Mouse (Mus musculus) adrenal gland, postnatal 36 days (tissue): Measurements from ENCODE around the gene Fam163b. TPM values are rescaled to one million over a fixed set of nuclear protein-coding genes. Genes with fewer than 3 reads are reported as not detected.

Experiments used
- DNase-seq, 2 experiments: peaks; one replicate each; pipeline ENCODE4 v3.0.0; 2021; ENCODE audit warnings: mixed read lengths in 1 of 2
- total RNA-seq, 2 experiments: library from RNA; stranded (reverse); gene quantifications; 2 replicates each; pipeline ENCODE4 v1.2.3; 2021

The Fam163b gene
- total RNA-seq, 2 experiments from 2014 or later = 1.1 to 1.7 TPM

GRCm38 (mm10) chr2:27087581-27087980 lies 54.7 kb downstream of the Fam163b start:
- no peak for DNase-seq

GRCm38 (mm10) chr2:27086483-27087010 lies 55.7 kb downstream of the Fam163b start:
- DNase-seq = no peak

GRCm38 (mm10) chr2:27085801-27086200 lies 56.5 kb downstream of the Fam163b start:
- DNase-seq = no peak

GRCm38 (mm10) chr2:27084963-27085362 lies 57.3 kb downstream of the Fam163b start:
- no peak for DNase-seq

- peak; percentile 60 to 68 for DNase-seq
Observed at GRCm38 (mm10) chr2:27083761-27084475, 58.4 kb downstream of the Fam163b start.

- DNase-seq = peak in 1 of 2 experiments; percentile 34
Observed at GRCm38 (mm10) chr2:27079649-27080048, 62.6 kb downstream of the Fam163b start.

- peak; percentile 69 to 83 for DNase-seq
Observed at GRCm38 (mm10) chr2:27079152-27079584, 63.1 kb downstream of the Fam163b start, which contains the start of gene Adamtsl2. Adamtsl2 (plus strand) TSS chr2:27079379.

GRCm38 (mm10) chr2:27078312-27078711 lies 64.0 kb downstream of the Fam163b start:
- DNase-seq = no peak

GRCm38 (mm10) chr2:27077655-27078244 lies 64.5 kb downstream of the Fam163b start:
- peak in 1 of 2 experiments; percentile 29 for DNase-seq

GRCm38 (mm10) chr2:27075485-27075884 lies 66.8 kb downstream of the Fam163b start:
- peak; percentile 51 to 64 for DNase-seq

GRCm38 (mm10) chr2:27074804-27075203 lies 67.5 kb downstream of the Fam163b start:
- DNase-seq = peak in 1 of 2 experiments; percentile 39

- DNase-seq = no peak
Observed at GRCm38 (mm10) chr2:27073407-27073806, 68.9 kb downstream of the Fam163b start.

GRCm38 (mm10) chr2:27071978-27072377 lies 70.3 kb downstream of the Fam163b start, which contains the start of gene Mymk:
Mymk (minus strand) TSS chr2:27072179.
- DNase-seq = no peak

- peak; percentile 82 to 87 for DNase-seq
Observed at GRCm38 (mm10) chr2:27071137-27071536, 71.2 kb downstream of the Fam163b start.

GRCm38 (mm10) chr2:27070247-27070813 lies 72.0 kb downstream of the Fam163b start:
- DNase-seq = no peak

- DNase-seq = no peak
Observed at GRCm38 (mm10) chr2:27069646-27070045, 72.6 kb downstream of the Fam163b start.

GRCm38 (mm10) chr2:27067996-27068395 lies 74.3 kb downstream of the Fam163b start:
- DNase-seq = no peak

- DNase-seq = no peak
Observed at GRCm38 (mm10) chr2:27067124-27067523, 75.2 kb downstream of the Fam163b start.
